Mouse (Mus musculus) lung, postnatal 0 days (tissue): Measurements from ENCODE around the gene Zfp365.

ENCODE experiments used
- CTCF ChIP-seq: IDR thresholded peaks from 2 replicates; pipeline ENCODE4 v1.5.1; 2016; ENCODE audit warnings: antibody characterized with exemption, mild to moderate bottlenecking
- EP300 ChIP-seq: IDR thresholded peaks from 2 replicates; pipeline ENCODE4 v1.6.1; 2016; ENCODE audit warnings: antibody characterized with exemption, mild to moderate bottlenecking, control low read depth

DNA sequence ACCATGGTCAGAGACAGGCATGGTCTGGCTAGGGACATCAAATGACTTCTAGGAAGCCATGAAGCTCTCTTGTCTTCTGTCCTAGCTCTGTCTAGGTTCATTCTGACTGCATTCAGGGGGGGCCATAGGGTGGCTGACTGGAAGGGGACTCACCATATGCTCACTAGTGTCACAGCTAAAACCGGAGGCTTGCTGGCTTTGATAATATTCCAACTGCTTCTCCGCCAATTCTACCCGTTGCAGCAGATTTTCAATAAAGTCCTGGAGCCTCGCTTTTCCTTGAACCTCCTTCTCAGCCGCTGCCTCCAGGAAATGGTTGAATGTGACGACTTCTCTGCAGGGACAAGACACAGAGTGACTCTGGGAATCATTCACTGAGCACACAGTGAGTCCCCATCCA is 15.2 kb downstream of the Zfp365 start:
- TF ChIP-seq EP300 (no peak), CTCF (no peak)
